Mouse (Mus musculus) testis, adult 2 months (tissue): ENCODE measurements around the gene Mex3a.

Source experiments
- CTCF ChIP-seq: fragments of 200-500 bp; IDR thresholded peaks from 2 replicates; pipeline ENCODE4 v1.5.1; 2012; ENCODE audit warnings: low read depth, mild to moderate bottlenecking, inconsistent platforms, low read length, moderate library complexity; ENCODE audit not compliant: control insufficient read depth, insufficient read depth, insufficient replicate concordance
- POLR2A ChIP-seq: fragments of 200-500 bp; IDR thresholded peaks from 2 replicates; pipeline ENCODE4 v1.6.1; 2012; ENCODE audit warnings: low read depth, mild to moderate bottlenecking, inconsistent platforms, low read length, moderate library complexity; ENCODE audit not compliant: control insufficient read depth

- no peak for TF ChIP-seq CTCF
- no peak for TF ChIP-seq POLR2A
Measured at GRCm38 (mm10) chr3:88529204-88530000, 2.8 kb upstream of the Mex3a start.
